Mouse (Mus musculus): ENCODE data around the gene Nmur1.

Nmur1 gene

DNA sequence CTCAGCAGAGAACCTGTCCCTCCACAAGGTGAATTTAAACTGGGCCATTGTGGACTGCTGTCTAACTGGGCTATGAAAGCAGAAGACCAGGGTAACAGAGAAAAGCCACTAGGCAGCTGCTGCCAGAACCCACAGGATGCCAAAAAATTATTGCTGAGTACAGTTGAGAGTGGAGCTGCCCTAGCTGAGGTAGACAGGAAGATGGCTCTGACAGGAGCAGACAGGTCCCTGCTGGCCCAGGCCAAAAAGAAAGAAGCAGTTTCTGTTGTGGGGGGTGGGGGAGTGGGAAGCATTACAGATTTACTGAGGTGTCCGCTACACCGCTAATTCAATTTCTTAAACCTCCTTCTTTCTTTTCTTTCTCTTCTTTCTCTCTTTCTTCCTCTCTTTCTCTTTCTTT lies 16.6 kb downstream of the Nmur1 start:
- no peak for DNase-seq (ENCODE audit: low read depth)

DNA sequence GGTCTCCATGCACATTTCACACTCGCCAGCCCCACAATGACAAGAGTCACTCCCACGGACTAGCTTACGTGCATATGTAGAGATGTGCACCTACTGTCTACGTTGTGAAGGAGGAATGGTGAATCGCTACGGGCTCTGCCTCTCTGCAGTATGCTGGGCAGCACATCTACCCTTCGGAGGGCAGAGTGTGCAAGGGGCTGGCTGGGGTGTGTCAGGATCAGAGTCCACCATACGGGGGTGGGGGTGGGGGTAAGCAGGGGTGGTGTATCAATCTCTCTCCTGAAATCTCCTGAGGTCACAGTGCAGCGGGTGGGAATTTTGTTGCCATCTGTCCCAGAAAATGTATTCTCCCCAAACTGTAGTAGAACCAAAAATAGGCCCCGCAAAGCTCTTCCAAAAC lies 17.5 kb downstream of the Nmur1 start:
- no peak for DNase-seq (ENCODE audit: low read depth)

DNA sequence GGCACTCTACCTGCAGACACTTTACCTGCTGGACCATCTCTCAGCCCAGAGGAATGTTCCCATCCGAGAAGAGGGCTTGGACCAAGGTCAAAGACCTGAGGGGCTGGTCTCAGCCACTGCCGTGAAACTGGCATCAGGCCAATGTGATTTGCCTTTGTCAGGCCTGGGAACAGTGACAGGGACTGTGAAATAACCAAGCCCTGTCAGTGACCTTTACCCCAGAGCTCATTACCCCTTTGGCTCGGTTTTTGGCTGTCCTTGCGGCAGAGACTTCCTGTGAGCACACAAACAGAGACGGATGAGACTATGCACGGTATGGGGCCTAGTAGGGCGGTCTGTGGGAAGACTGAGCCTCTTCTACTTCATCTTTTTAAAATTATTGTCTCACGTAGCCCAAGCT lies 19.1 kb downstream of the Nmur1 start:
- no peak for DNase-seq (ENCODE audit: low read depth)

- peak; percentile 24 for DNase-seq (ENCODE audit: low read depth)
These were observed 19.7 kb downstream of the Nmur1 start for GRCm38 (mm10) chr1:86406313-86406712.

DNA sequence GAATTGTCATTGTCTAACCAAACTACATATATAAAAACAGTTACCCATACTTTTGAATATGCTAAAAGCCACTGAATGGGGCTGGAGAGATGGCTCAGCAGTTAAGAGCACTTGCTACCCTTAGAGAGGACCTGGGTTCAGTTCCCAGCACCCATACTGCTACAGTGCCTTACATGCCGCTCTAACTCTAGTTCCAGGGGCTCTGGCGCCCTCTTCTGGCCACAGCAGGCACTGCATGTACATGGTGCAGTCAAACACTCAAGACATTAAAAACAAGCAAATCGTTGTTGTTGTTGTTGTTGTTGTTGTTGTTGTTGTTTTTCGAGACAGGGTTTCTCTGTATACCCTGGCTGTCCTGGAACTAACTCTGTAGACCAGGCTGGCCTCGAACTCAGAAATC lies 21.2 kb downstream of the Nmur1 start:
- DNase-seq (ENCODE audit: low read depth) = peak; percentile 38

GRCm38 (mm10) chr1:86400096-86400754 lies 25.8 kb downstream of the Nmur1 start:
- DNase-seq (ENCODE audit: low read depth) = no peak

DNA sequence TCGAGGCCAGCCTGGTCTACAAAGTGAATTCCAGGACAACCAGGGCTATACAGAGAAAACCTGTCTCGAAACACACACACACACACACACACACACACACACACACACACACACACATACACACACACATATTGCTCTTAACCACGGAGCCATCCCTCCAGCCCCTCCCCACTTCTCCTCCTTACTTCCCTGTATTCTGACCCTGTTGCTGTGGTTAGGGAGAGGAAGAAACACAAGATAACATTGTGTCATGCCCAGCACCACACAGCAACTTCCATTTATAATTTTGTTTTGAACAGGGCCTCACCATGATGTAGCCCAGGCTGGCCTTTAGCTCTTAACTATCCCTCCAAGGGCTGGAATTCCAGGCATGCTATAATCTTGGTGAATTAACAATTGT lies 26.7 kb downstream of the Nmur1 start:
- no peak for DNase-seq (ENCODE audit: low read depth)

- DNase-seq (ENCODE audit: low read depth) = no peak
These were observed 27.8 kb downstream of the Nmur1 start for GRCm38 (mm10) chr1:86398222-86398621.

DNA sequence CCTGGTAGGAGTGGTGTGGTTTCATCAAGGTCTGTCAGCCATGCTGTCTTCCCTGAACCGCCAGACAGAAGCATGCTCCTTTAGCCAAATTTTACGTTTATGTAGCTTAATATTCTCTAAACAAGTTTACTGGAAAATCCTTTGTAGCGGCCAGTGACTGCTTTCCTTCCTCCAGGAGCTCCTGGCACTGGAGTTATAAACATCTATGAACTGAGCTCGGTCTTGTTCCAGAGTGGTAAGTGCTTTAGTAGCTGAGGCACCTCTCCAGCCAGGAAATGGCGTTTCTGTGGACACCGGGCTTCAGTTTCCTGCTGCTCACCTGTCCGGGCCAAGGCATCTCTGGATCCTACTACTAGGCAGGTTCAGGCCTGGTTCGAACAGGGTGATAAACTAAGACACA lies 28.4 kb downstream of the Nmur1 start:
- DNase-seq (ENCODE audit: low read depth) = no peak

- DNase-seq (ENCODE audit: low read depth) = no peak
These were observed 30.1 kb downstream of the Nmur1 start for GRCm38 (mm10) chr1:86395897-86396296.

DNA sequence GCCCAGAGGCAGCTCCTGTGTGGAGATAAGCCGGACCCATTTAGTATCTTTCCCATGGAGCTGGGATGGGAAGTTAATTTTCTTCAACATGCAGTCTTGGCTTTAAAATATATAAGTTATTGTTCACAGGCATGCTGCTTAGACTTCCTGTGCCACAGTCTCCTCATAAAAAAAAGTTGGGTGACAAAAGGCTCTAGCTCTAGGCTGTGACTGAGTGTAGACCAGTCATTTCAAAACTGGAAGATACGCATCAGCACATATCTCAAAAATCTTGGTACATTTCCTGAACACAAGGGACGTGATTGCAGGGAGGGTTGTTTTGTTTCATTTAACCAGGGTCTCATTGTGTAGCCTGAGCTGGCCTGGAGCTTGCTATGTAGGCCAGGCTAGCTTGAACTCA lies 31.8 kb downstream of the Nmur1 start:
- no peak for DNase-seq (ENCODE audit: low read depth)

DNA sequence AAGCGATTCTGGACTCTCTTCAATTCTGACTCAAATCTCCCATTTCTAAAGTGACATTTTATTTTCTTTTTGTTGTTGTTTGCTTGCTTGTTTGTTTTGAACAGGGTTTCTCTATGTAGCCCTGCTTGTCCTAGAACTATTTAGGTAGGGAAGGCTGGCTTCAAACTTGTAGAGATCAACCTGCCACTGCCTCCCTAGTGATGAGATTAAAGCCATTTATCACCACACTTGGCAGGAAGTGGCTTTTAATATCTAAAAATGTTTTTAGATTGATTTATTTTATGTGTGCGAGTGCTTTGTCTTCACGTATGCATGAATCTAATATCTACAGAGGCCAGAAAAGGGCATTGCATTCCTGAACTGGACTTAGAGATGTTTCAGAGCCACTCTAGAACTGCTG lies 32.8 kb downstream of the Nmur1 start:
- no peak for DNase-seq (ENCODE audit: low read depth)

GRCm38 (mm10) chr1:86391425-86391824 lies 34.6 kb downstream of the Nmur1 start:
- DNase-seq (ENCODE audit: low read depth) = no peak

- peak; percentile 82 for DNase-seq (ENCODE audit: low read depth)
These were observed 36.8 kb downstream of the Nmur1 start for GRCm38 (mm10) chr1:86389230-86389629.

DNA sequence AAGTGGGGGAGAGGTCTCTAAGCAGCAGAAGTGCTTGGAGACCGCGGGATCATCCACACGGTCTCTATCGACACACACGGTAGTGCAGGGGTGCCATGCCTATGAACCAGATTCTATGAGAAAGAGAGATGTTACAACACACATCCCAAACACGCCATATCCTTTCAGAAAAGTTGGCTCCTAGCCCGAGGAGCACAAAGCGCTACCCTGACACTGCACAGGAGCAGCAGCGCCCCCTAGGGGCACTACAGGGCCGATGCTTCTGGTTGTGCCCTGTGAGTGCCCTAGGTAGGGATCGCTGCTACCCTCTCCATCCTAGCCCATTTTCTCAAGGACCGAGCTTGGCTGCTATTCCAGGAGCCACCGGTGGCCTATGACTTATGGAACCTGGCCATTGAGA lies 45.0 kb downstream of the Nmur1 start:
- peak; percentile 68 for DNase-seq (ENCODE audit: low read depth)

- DNase-seq (ENCODE audit: low read depth) = peak; percentile 53
These were observed 46.9 kb downstream of the Nmur1 start for GRCm38 (mm10) chr1:86379161-86379569.

DNA sequence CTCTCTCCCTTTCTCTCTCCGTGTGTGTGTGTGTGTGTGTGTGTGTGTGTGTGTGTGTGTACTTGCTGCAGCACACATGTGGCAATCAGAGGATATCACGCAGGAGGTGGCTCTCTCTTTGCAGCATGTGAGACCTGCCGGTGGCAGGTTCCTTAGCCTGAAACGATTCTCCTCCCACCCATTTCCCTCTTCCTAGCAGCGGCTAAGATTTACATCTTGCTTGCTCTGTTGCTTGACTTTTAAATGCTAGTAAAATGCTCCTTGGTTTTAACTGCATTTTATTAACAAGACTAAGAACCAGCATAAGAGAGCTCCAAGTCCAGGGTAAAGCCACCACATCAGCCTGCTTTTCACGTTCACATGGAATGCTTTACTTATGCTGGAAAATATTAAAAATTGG lies 47.4 kb downstream of the Nmur1 start:
- DNase-seq (ENCODE audit: low read depth) = no peak

DNA sequence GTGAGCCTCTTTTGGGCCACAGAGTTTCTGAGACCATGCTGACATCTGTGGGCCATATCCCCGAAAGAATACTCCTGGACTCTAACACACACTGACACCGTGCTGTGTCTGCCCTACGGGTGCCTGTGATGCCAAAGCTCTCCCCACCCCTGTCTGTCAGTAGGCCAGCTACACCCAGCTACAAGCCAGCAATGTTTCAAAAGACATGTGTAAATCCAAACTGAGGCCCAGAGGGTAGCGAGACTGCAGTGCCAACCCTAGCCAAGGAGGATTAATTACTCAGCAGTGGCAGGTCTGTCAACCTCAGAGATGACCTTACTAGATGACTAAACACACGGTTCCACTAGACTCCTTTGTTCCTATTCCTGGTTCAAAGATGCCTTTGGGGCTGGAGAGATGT lies 49.7 kb downstream of the Nmur1 start:
- DNase-seq (ENCODE audit: low read depth) = peak; percentile 25

- peak; percentile 79 for DNase-seq (ENCODE audit: low read depth)
These were observed 54.0 kb downstream of the Nmur1 start for GRCm38 (mm10) chr1:86371997-86372396.

GRCm38 (mm10) chr1:86368086-86368485 lies 57.9 kb downstream of the Nmur1 start:
- DNase-seq (ENCODE audit: low read depth) = no peak

GRCm38 (mm10) chr1:86363671-86364070 lies 62.4 kb downstream of the Nmur1 start:
- DNase-seq (ENCODE audit: low read depth) = peak; percentile 53

DNA sequence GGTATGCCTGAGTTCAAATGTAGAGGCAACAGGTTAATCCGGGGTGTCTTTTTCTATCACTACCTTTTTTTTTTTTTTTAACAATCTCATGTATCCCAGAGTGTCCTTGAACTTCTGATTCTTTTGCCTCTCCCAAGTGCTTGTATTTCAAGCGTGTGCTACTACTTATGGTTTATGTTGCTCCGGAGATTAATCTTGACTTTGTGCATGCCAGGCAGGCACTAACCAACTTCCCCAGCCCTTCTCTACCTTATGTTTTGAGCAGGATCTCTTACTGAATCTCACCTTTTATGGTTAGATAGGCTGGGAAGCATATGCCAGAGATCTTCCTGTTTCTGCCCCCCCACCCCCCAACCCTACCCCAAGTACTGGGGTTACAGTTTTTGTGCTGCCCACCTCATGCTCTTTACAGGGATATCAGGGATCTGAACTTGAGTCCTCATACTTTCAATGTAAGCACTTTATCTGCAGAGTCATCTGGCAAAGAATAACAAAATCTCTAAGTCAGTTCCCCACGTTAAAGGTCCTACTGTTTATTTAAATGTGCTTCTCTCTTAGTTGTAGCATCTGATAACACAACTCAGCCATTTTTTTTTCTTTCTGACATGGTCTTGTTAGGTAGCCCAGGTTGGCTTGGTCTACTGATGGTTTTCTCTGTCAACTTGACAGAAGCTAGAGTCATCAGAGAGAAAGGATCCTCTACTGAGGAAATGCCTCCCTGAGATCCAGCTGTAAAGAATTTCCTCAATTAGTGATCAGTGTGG lies 64.0 kb downstream of the Nmur1 start:
- DNase-seq (ENCODE audit: low read depth) = no peak

GRCm38 (mm10) chr1:86360441-86360840 lies 65.6 kb downstream of the Nmur1 start:
- no peak for DNase-seq (ENCODE audit: low read depth)

DNA sequence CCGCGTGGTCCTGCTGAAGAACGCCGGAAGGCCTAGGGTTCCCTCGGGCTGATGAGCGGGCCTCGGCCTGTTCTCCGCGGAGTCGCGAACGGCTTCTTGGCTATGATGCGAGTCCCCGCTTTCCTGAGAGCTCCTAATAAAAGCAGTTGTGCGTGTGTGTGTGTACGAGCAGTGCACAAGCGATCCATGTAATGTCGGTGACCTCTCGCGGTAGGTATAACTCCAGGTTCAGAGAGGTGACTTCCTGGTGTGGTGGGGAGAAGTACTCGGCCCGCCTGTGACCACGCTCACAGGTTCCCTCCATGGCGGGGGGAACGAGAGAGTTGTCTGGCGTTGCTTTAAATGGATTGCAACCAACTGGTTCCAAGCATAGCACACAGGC lies 66.2 kb downstream of the Nmur1 start:
- DNase-seq (ENCODE audit: low read depth) = no peak
